12 mouse cellular contexts compared by ENCODE assay signal in genomic region chr12:7776335-7776734, GRCm38 (mm10).
DNase-seq lines count a peak whose midpoint lies in the region; ATAC-seq and TF ChIP-seq lines count a peak whose summit lies in the region.
"Had no signal": no experiment of that assay in that cellular context is flagged by ENCODE, and none has a peak within 500 bp of the region (broad histone marks: within the 10 kb centered on the region; RNA-seq: fewer than 3 reads in every experiment).

No protein-coding gene starts in this region.

- H3K4me3 ChIP-seq in gastrocnemius, adult 2 months: no peak overlapping the region
- H3K4me3 ChIP-seq: embryonic facial prominence, embryonic 15.5 days; heart, embryonic 10.5 days had no signal

- intact Hi-C loops in gastrocnemius, adult 2 months (cut with DNase I): no loop called here
- intact Hi-C loops in left cerebral cortex, postnatal 14 days (cut with DNase I): no loop called here

- DNase-seq in gastrocnemius, postnatal 10 days: peak; percentile 18
- no peak for DNase-seq in gastrocnemius, adult 2 months
- peak; percentile 55 for DNase-seq in 3T3-L1 (ENCODE audit: low read depth, low spot score)
- peak; percentile 15 for DNase-seq in cerebellum, adult 9-10 months
- peak; percentile 14 to 26 for DNase-seq in left cerebral cortex, postnatal 14 days (ENCODE audit: low spot score in 2 of 2)
- DNase-seq in adrenal gland, postnatal 4 days (ENCODE audit: low spot score in 2 of 2): no peak
- DNase-seq in spleen, postnatal 14 days (ENCODE audit: low spot score in 2 of 2): no peak
- DNase-seq: adrenal gland, adult 8-10 months; kidney, postnatal 14 days had no signal

- ATAC-seq in erythroblast, adult 5-6 weeks (replicated peaks; ENCODE audit: low FRiP score, poor library complexity, severe bottlenecking): no peak

- H3K27ac ChIP-seq in gastrocnemius, adult 2 months: no peak overlapping the region
- H3K27ac ChIP-seq: embryonic facial prominence, embryonic 15.5 days; heart, embryonic 10.5 days had no signal

- no peak for TF ChIP-seq CTCF in gastrocnemius, adult 2 months (IDR thresholded peaks at IDR 0.05)

Comparison
In these comparisons a context has a peak if more than half of its experiments do, and no peak if none do; other contexts are left out.
1. DNase-seq: peak in gastrocnemius, postnatal 10 days (single experiment), 3T3-L1 (single experiment), cerebellum, adult 9-10 months (single experiment) and left cerebral cortex, postnatal 14 days (2 of 2); none in gastrocnemius, adult 2 months (single experiment), adrenal gland, postnatal 4 days (0 of 2) and spleen, postnatal 14 days (0 of 2).